Mouse (Mus musculus): ENCODE data around the gene Arhgap23.
A peak's percentile ranks its signal among the peaks of the same experiment; 100 is the strongest.

Gene Arhgap23

GRCm38 (mm10) chr11:97415330-97415711 is at the start of gene Arhgap23:
TSS of gene Arhgap23 (plus strand) at chr11:97415533.
- peak in 1 of 2 experiments; percentile 63 for DNase-seq (ENCODE audit: low spot score in 2 of 2)

- DNase-seq (ENCODE audit: low spot score in 2 of 2), result no peak
Observed at GRCm38 (mm10) chr11:97365556-97365955, 49.8 kb upstream of the Arhgap23 start.

GRCm38 (mm10) chr11:97368501-97368900 is 46.8 kb upstream of the Arhgap23 start:
- no peak for DNase-seq (ENCODE audit: low spot score in 2 of 2)

GRCm38 (mm10) chr11:97370329-97371091 is 44.8 kb upstream of the Arhgap23 start:
- peak; percentile 70 to 76 for DNase-seq (ENCODE audit: low spot score in 2 of 2)

- no peak for DNase-seq (ENCODE audit: low spot score in 2 of 2)
Observed at GRCm38 (mm10) chr11:97372159-97372864, 43.0 kb upstream of the Arhgap23 start.

- no peak for DNase-seq (ENCODE audit: low spot score in 2 of 2)
Observed at GRCm38 (mm10) chr11:97373402-97373801, 41.9 kb upstream of the Arhgap23 start.

- no peak for DNase-seq (ENCODE audit: low spot score in 2 of 2)
Observed at GRCm38 (mm10) chr11:97380036-97380435, 35.3 kb upstream of the Arhgap23 start.

- DNase-seq (ENCODE audit: low spot score in 2 of 2), result no peak
Observed at GRCm38 (mm10) chr11:97383017-97383416, 32.3 kb upstream of the Arhgap23 start.

GRCm38 (mm10) chr11:97383764-97384163 is 31.6 kb upstream of the Arhgap23 start:
- no peak for DNase-seq (ENCODE audit: low spot score in 2 of 2)

- DNase-seq (ENCODE audit: low spot score in 2 of 2), result no peak
Observed at GRCm38 (mm10) chr11:97387811-97388210, 27.5 kb upstream of the Arhgap23 start.

- DNase-seq (ENCODE audit: low spot score in 2 of 2), result no peak
Observed at GRCm38 (mm10) chr11:97389127-97389526, 26.2 kb upstream of the Arhgap23 start.

- no peak for DNase-seq (ENCODE audit: low spot score in 2 of 2)
Observed at GRCm38 (mm10) chr11:97393658-97394057, 21.7 kb upstream of the Arhgap23 start.

- DNase-seq (ENCODE audit: low spot score in 2 of 2), result peak; percentile 71 to 72
Observed at GRCm38 (mm10) chr11:97394146-97394545, 21.2 kb upstream of the Arhgap23 start.

GRCm38 (mm10) chr11:97398506-97398905 is 16.8 kb upstream of the Arhgap23 start:
- no peak for DNase-seq (ENCODE audit: low spot score in 2 of 2)

- DNase-seq (ENCODE audit: low spot score in 2 of 2), result peak; percentile 91
Observed at GRCm38 (mm10) chr11:97399958-97400710, 15.2 kb upstream of the Arhgap23 start.

- DNase-seq (ENCODE audit: low spot score in 2 of 2), result peak; percentile 74 to 81
Observed at GRCm38 (mm10) chr11:97401082-97401481, 14.3 kb upstream of the Arhgap23 start.

GRCm38 (mm10) chr11:97401686-97402435 is 13.5 kb upstream of the Arhgap23 start:
- no peak for DNase-seq (ENCODE audit: low spot score in 2 of 2)

GRCm38 (mm10) chr11:97402746-97403145 is 12.6 kb upstream of the Arhgap23 start:
- DNase-seq (ENCODE audit: low spot score in 2 of 2), result no peak

GRCm38 (mm10) chr11:97403614-97404183 is 11.6 kb upstream of the Arhgap23 start:
- DNase-seq (ENCODE audit: low spot score in 2 of 2), result peak in 1 of 2 experiments; percentile 67

- peak; percentile 86 to 89 for DNase-seq (ENCODE audit: low spot score in 2 of 2)
Observed at GRCm38 (mm10) chr11:97404184-97404760, 11.1 kb upstream of the Arhgap23 start.

- peak in 1 of 2 experiments; percentile 64 for DNase-seq (ENCODE audit: low spot score in 2 of 2)
Observed at GRCm38 (mm10) chr11:97404761-97405190, 10.6 kb upstream of the Arhgap23 start.

All from right cerebral cortex, postnatal 10 days (tissue).